Mouse (Mus musculus) layer of hippocampus, postnatal 25 days (tissue): ENCODE data around the gene Mpo. TPM values are rescaled to one million over a fixed set of nuclear protein-coding genes. Genes with fewer than 3 reads are reported as not detected.

Source experiments
- microRNA-seq, 2 experiments: library from miRNA; unstranded; fragments of <30 nt; microRNA quantifications; one replicate each; pipeline ENCODE4 v1.2.0; 2021
- total RNA-seq, 2 experiments: library from RNA; stranded (reverse); gene quantifications; 2 replicates each; pipeline ENCODE4 v1.2.3; 2021

Mpo gene
- total RNA-seq, 2 experiments from 2014 or later = 0.14 to 0.17 TPM

Small RNA genes lying within 50 kb of the gene (microRNA-seq; reads per million reads assigned to microRNA genes)
- gene Mir142 = 0 reads per million in 2 experiments
- gene Mir142b = 0 reads per million in 2 experiments

Other genes with a start within 250 kb of the Mpo start
- not detected for gene Gm11492, start 226.9 kb upstream of the Mpo start, total RNA-seq
- 100 to 1,000 TPM; 165 to 186 TPM for gene Sept4, start 224.7 kb upstream of the Mpo start, total RNA-seq
- 10 to 100 TPM; 72.8 to 89.7 TPM for gene Mtmr4, start 201.4 kb upstream of the Mpo start, total RNA-seq
- under 1 TPM; 0.32 to 0.35 TPM for gene Hsf5, start 176.4 kb upstream of the Mpo start, total RNA-seq
- gene Rnf43, start 130.9 kb upstream of the Mpo start, total RNA-seq = 1 to 10 TPM; 1.6 to 2.8 TPM
- gene Supt4a, start 56.0 kb upstream of the Mpo start, total RNA-seq = 10 to 100 TPM; 65.7 to 81.0 TPM
- gene Tspoap1, start 33.0 kb upstream of the Mpo start, total RNA-seq = 100 to 1,000 TPM; 128 to 163 TPM
- 1 to 10 TPM in 1 of 2 experiments, under 1 TPM in 1; 0.45 to 1.0 TPM for gene Lpo, start 34.7 kb downstream of the Mpo start, total RNA-seq
- gene Mks1, start 59.6 kb downstream of the Mpo start, total RNA-seq = 1 to 10 TPM; 5.3 to 6.2 TPM
- gene Epx, start 82.0 kb downstream of the Mpo start, total RNA-seq = under 1 TPM; 0.10 to 0.21 TPM
- not detected for gene Olfr462, start 98.7 kb downstream of the Mpo start, total RNA-seq
- gene Olfr463, start 103.8 kb downstream of the Mpo start, total RNA-seq = not detected
- gene Olfr464, start 127.4 kb downstream of the Mpo start, total RNA-seq = not detected
- gene Dynll2, start 194.0 kb downstream of the Mpo start, total RNA-seq = 100 to 1,000 TPM; 435 to 462 TPM